Mouse (Mus musculus): ENCODE data around the gene Zfp936.
"Not testable (repeated sequence)": the region's sequence is repeated elsewhere in the genome, so short reads cannot be mapped to it uniquely, and the experiment has no call there.

GRCm38 (mm10) chr7:43168212-43168611 is 54.2 kb downstream of the Zfp936 start:
- not testable (repeated sequence) for TF ChIP-seq CTCF (IDR thresholded peaks at IDR 0.05; ENCODE audit: control insufficient read depth, insufficient read depth, low read length); POLR2A (IDR thresholded peaks at IDR 0.05; ENCODE audit: borderline replicate concordance, control insufficient read depth, low read depth, low read length)
